Mouse (Mus musculus) midbrain, postnatal 0 days (tissue): Measurements from ENCODE around the gene Sertad1. TPM values are rescaled to one million over a fixed set of nuclear protein-coding genes. Genes with fewer than 3 reads are reported as not detected.

Experiments
- ATAC-seq: fragments of 200-750 bp; cut with Nextera tagmentation; 2 replicates; pipeline ENCODE4 v1.8.0; 2017; ENCODE audit warnings: moderate number of reproducible peaks, mild to moderate bottlenecking, moderate TSS enrichment, moderate library complexity; ENCODE audit not compliant: low FRiP score
- DNase-seq: peaks from one replicate; pipeline ENCODE4 v3.0.0-alpha.2; 2015; ENCODE audit warnings: low spot score
- H3K27ac ChIP-seq: fragments of 300-500 bp; sonication (generic); 2 replicates; pipeline ENCODE4 v1.5.1; 2014; ENCODE audit warnings: low read depth, mild to moderate bottlenecking, low read length, mixed read lengths
- H3K27me3 ChIP-seq: fragments of 300-500 bp; sonication (generic); 2 replicates; pipeline ENCODE4 v1.6.1; 2014; ENCODE audit warnings: low read length, control low read depth, mixed read lengths; ENCODE audit not compliant: insufficient read depth
- H3K36me3 ChIP-seq: fragments of 300-500 bp; sonication (generic); 2 replicates; pipeline ENCODE4 v1.6.1; 2014; ENCODE audit warnings: low read length, control low read depth, mixed read lengths; ENCODE audit not compliant: insufficient read depth
- H3K4me1 ChIP-seq: fragments of 300-500 bp; sonication (generic); 2 replicates; pipeline ENCODE4 v1.6.1; 2014; ENCODE audit warnings: mild to moderate bottlenecking, control low read depth, antibody characterized with exemption, low read length, mixed read lengths; ENCODE audit not compliant: insufficient read depth
- H3K4me2 ChIP-seq: fragments of 300-500 bp; sonication (generic); 2 replicates; pipeline ENCODE4 v1.6.1; 2014; ENCODE audit warnings: low read depth, mild to moderate bottlenecking, low read length, mixed read lengths; ENCODE audit not compliant: poor library complexity, severe bottlenecking
- H3K4me3 ChIP-seq: fragments of 300-500 bp; sonication (generic); 2 replicates; pipeline ENCODE4 v1.5.1; 2014; ENCODE audit warnings: low read depth, mild to moderate bottlenecking, low read length, moderate library complexity
- H3K9ac ChIP-seq: fragments of 300-500 bp; sonication (generic); replicated peaks from 2 replicates; pipeline ENCODE4 v1.6.1; 2014; ENCODE audit warnings: mild to moderate bottlenecking, low read length, moderate library complexity, mixed read lengths; ENCODE audit not compliant: poor library complexity, severe bottlenecking
- H3K9me3 ChIP-seq: fragments of 300-500 bp; sonication (generic); 2 replicates; pipeline ENCODE4 v1.6.1; 2016; ENCODE audit warnings: low read length, control low read depth
- CTCF ChIP-seq: IDR thresholded peaks from 2 replicates; pipeline ENCODE4 v1.5.1; 2016; ENCODE audit warnings: antibody characterized with exemption, mild to moderate bottlenecking
- WGBS: fragments of 180-500 bp; shearing (Covaris S2); extraction: QIAGEN DNeasy Blood & Tissue Kit; methylation state at CpG from one replicate; pipeline ENCODE4 v1.1.7; 2014; 5-methylcytosine and 5-hydroxymethylcytosine counted together
- polyA plus RNA-seq: library from polyadenylated mRNA; unstranded; fragments of >200 nt; fragmentation: Nextera tagmentation; extraction: Ambion mirVana; gene quantifications from 2 replicates; pipeline ENCODE4 v1.2.1, GENCODE M21; 2015
- total RNA-seq: library from RNA; depleted of rRNA; stranded (reverse); fragments of >200 nt; gene quantifications from 2 replicates; pipeline ENCODE4 v1.2.3, GENCODE M21; 2014

Sertad1 gene
- total and polyA plus RNA-seq, 2 experiments from 2014 or later = 6.9 to 10.5 TPM

- 2% methylated on average over 7 of the region's 12 CpGs for WGBS
- ATAC-seq (peak; percentile 76), DNase-seq (peak; percentile 71)
- peak overlapping the region; percentile 29 for H3K4me3 ChIP-seq
- H3K27me3 ChIP-seq = no peaks in the 10 kb centered on the region
- H3K4me2 ChIP-seq = peak overlapping the region; percentile 65
- H3K9ac ChIP-seq = peak overlapping the region; percentile 45
- H3K36me3 ChIP-seq = 0 out of 2 replicates have a peak, but pooled peaks cover 2% of the 10 kb centered on the region
- TF ChIP-seq CTCF = no peak
- no peaks in the 10 kb centered on the region for H3K9me3 ChIP-seq
- no peak overlapping the region for H3K27ac ChIP-seq
- no peaks in the 10 kb centered on the region for H3K4me1 ChIP-seq
Observed at GRCm38 (mm10) chr7:27481627-27481969, 5.1 kb upstream of the Sertad1 start.

- no peak overlapping the region for H3K9ac ChIP-seq
- no peaks in the 10 kb centered on the region for H3K9me3 ChIP-seq
- no peak for TF ChIP-seq CTCF
- no peaks in the 10 kb centered on the region for H3K4me1 ChIP-seq
- H3K27me3 ChIP-seq = no peaks in the 10 kb centered on the region
- ATAC-seq = no peak
- DNase-seq = no peak
- H3K27ac ChIP-seq = no peak overlapping the region
- H3K36me3 ChIP-seq = no peaks in the 10 kb centered on the region
- no peak overlapping the region for H3K4me3 ChIP-seq
- 85% methylated on average over 4 of the region's 4 CpGs for WGBS
- no peak overlapping the region for H3K4me2 ChIP-seq
Observed at GRCm38 (mm10) chr7:27483860-27484259, 2.9 kb upstream of the Sertad1 start.

DNA sequence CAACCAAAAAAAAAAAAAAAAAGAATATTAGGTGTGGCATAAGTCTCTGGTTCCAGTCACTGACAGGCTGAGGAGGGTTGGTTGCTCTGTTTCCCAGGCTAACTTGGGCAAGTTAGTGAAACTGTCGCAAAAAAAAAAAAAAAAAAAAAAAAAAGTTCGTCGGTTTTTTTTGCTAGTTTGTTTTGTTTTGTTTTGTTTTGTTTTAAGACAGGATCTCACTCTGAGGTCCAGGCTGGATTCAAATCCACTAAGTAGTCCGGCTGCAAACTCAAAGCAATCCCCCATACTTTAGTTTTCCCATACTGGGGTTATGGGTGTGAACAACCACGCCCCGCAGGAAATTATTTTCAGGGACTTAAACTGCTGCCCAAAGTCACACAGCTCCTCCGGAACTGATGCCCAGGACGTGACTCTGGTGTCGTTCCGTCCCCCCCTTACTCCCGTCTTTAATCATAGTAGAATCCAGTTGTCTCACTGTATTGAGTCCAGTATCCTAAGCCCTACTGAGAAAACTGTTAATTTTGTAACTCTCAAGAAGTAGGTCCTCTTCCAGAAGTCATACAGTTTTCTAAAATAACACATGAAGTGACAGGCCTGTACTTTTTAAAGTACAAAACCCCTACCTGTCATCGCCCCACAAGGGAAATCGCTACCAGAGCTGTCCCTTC is 474 bp upstream of the Sertad1 start:
- Histone ChIP-seq H3K9me3 (no peaks in the 10 kb centered on the region), H3K4me1 (no peaks in the 10 kb centered on the region), H3K4me2 (peak overlapping the region; percentile 66), H3K27ac (no peak overlapping the region), H3K9ac (peak overlapping the region; percentile 46; the same call in 1 of the 2 replicates), H3K27me3 (no peaks in the 10 kb centered on the region), H3K36me3 (no peaks in the 10 kb centered on the region), H3K4me3 (peak overlapping the region; percentile 72)
- WGBS = 6% methylated on average over 13 of the region's 13 CpGs
- no peak for DNase-seq
- TF ChIP-seq CTCF = no peak
- peak; percentile 2; the same call in 1 of the 2 replicates for ATAC-seq

DNA sequence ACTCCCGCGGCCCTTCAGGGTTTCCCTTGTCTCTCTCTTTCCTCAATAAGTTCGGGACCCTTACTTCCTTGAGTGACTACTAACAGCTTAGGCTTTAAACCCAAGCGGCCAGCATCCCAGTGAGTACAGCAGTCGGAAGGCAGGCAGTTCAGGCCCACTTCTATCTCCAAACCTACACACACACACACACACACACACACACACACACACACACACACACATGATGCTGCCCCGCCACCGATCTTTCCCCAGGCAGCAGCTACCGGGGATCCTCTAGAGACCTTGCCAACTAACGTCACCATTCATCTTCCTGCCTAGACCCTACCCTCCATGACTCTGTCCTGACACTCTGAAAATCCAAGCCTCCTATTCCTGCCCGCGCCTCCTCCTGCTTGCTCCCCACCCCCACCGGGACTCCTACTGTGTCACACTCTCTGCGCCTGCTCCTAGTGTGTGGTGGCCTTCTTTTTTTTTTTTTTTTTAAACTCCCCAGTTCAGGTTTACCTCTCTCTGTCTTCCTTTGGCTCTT is 1.1 kb downstream of the Sertad1 start:
- peak overlapping the region; percentile 91; the same call in 1 of the 2 replicates for H3K27ac ChIP-seq
- H3K4me1 ChIP-seq = no peaks in the 10 kb centered on the region
- WGBS = 6% methylated on average over 13 of the region's 13 CpGs
- no peaks in the 10 kb centered on the region for H3K9me3 ChIP-seq
- DNase-seq = no peak
- no peak for TF ChIP-seq CTCF
- no peaks in the 10 kb centered on the region for H3K36me3 ChIP-seq
- no peaks in the 10 kb centered on the region for H3K27me3 ChIP-seq
- H3K4me2 ChIP-seq = peak overlapping the region; percentile 66
- H3K4me3 ChIP-seq = peak overlapping the region; percentile 72
- peak overlapping the region; percentile 89 for H3K9ac ChIP-seq
- no peak for ATAC-seq

GRCm38 (mm10) chr7:27489270-27489869 is 2.7 kb downstream of the Sertad1 start:
- Histone ChIP-seq H3K4me1 (no peaks in the 10 kb centered on the region), H3K4me2 (no peak overlapping the region), H3K27ac (no peak overlapping the region), H3K9me3 (no peaks in the 10 kb centered on the region), H3K9ac (no peak overlapping the region), H3K27me3 (no peaks in the 10 kb centered on the region), H3K4me3 (no peak overlapping the region), H3K36me3 (no peaks in the 10 kb centered on the region)
- DNase-seq (no peak), ATAC-seq (no peak)
- no peak for TF ChIP-seq CTCF
- WGBS = 91% methylated on average over 25 of the region's 25 CpGs

DNA sequence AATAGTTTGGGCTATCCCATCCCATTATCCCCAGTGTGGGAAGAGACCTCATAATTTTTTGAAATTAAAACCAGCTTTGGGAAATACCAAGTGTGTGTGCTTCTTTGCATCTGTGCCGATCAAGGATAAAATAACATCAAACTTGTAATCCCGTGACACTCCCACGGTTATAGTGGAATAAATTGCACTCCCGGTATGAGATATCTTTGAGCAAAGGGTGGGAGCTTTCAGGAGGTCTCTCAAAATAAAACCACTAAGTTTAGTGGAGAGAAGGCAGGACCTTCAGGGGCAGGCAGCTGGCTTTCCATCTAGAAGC is 3.5 kb downstream of the Sertad1 start:
- WGBS = 42% methylated on average over 4 of the region's 4 CpGs
- Histone ChIP-seq H3K9me3 (no peaks in the 10 kb centered on the region), H3K27ac (peak overlapping the region; percentile 6; the same call in 1 of the 2 replicates), H3K4me1 (no peaks in the 10 kb centered on the region), H3K36me3 (no peaks in the 10 kb centered on the region), H3K4me2 (peak overlapping the region; percentile 40), H3K27me3 (no peaks in the 10 kb centered on the region), H3K4me3 (no peak overlapping the region; the same call in 1 of the 2 replicates), H3K9ac (no peak overlapping the region; the same call in 1 of the 2 replicates)
- no peak for ATAC-seq
- DNase-seq = no peak
- TF ChIP-seq CTCF = no peak
